Mouse (Mus musculus) olfactory bulb, adult 2 months (tissue): ENCODE measurements around the gene Dnah5.

Experiments
- CTCF ChIP-seq: fragments of 200-500 bp; IDR thresholded peaks from 2 replicates; pipeline ENCODE4 v1.5.1; 2012; ENCODE audit warnings: low read depth, mild to moderate bottlenecking, low read length, moderate library complexity; ENCODE audit not compliant: insufficient read depth
- POLR2A ChIP-seq: fragments of 200-500 bp; IDR thresholded peaks from 2 replicates; pipeline ENCODE4 v1.6.1; 2012; ENCODE audit warnings: mild to moderate bottlenecking, low read depth, low read length, moderate library complexity; ENCODE audit not compliant: insufficient read depth

DNA sequence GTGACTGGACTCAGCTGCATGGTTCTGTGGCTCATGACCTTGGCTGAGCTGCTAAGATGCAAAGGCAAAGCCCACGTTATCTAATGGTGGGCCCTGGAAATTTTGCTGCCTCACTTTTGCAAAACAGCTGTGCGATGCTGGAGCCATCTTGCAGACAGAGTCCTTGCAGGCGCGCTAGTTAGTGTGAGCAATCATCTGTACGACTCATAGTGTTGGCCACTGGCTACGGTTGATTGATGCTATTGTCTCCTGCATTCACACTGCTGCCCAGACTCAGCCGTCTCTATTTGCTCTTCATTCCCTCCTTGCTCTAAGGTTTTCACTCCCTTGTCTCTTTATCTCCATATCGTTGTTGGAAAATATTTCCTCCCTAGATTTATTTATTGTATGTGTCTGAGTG, 12.8 kb downstream of the Dnah5 start:
- TF ChIP-seq CTCF (no peak), POLR2A (no peak)
